Mouse (Mus musculus): Measurements from ENCODE around the gene Card9. TPM values are rescaled to one million over a fixed set of nuclear protein-coding genes. Genes with fewer than 3 reads are reported as not detected.

Card9 gene
- total and polyA plus RNA-seq, 2 experiments from 2014 or later, result 0.31 to 1.5 TPM

DNA sequence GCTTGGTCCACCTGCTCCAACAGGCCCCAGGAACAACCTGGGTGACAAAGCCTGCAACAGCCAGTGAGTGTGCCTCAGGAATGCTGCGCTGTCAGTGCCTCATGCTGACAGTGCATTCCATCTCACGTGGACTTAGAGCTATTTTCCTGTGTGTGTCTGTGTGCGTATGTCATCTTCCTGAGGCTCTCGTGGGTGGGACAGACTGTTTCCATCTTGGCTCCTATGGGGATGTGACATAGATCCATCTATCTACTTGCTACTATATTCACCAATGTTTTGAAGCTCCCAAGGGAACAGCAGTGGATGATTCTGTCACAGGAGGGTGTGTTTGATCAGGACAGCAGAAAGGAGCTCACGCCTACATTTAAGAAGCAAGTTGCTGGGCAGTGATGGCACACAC, 48.8 kb downstream of the Card9 start:
- Histone ChIP-seq H3K4me3 (ENCODE audit: low read depth, low read length) (no peak overlapping the region), H3K9ac (replicated peaks; ENCODE audit: low read depth, low read length) (no peak overlapping the region), H3K4me1 (ENCODE audit: control insufficient read depth, insufficient read depth) (peaks cover 12% of the 10 kb centered on the region), H3K36me3 (replicated peaks; ENCODE audit: control insufficient read depth, insufficient read depth, low read length) (no peaks in the 10 kb centered on the region), H3K27me3 (ENCODE audit: control insufficient read depth, insufficient read depth, low read length) (no peaks in the 10 kb centered on the region), H3K4me2 (ENCODE audit: low read depth, low read length) (no peak overlapping the region), H3K9me3 (replicated peaks; ENCODE audit: control insufficient read depth, low read length) (no peaks in the 10 kb centered on the region), H3K27ac (ENCODE audit: low read depth) (no peak overlapping the region)
- WGBS, result 50% methylated on average over 5 of the region's 5 CpGs
- DNase-seq (ENCODE audit: low spot score) (no peak), ATAC-seq (ENCODE audit: insufficient read depth, low read depth) (no peak)
- TF ChIP-seq EP300 (IDR thresholded peaks at IDR 0.05; ENCODE audit: low read depth) (no peak), CTCF (IDR thresholded peaks at IDR 0.05; ENCODE audit: low read depth) (no peak)

DNA sequence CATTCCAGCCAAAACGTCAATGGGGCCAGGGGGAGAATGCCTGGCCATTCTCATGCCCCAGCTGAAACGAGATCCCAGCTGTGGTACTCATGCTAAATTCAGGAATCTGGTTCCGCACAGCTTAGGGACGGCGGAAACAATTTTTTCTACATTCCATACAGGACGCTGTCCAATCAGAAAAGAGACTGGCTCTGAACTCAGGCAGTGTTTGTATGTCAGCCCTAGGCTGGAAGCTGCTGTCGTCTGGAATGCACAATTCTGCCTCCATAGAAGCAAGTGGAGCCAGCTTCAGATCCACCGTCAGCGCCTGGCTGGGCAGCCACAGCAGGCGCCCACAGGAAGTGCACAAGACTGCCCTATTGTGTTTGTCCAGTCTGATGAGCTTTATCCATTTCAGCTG, 51.0 kb downstream of the Card9 start:
- Histone ChIP-seq H3K4me2 (ENCODE audit: low read depth, low read length) (no peak overlapping the region), H3K27me3 (ENCODE audit: control insufficient read depth, insufficient read depth, low read length) (no peaks in the 10 kb centered on the region), H3K4me3 (ENCODE audit: low read depth, low read length) (no peak overlapping the region), H3K9me3 (replicated peaks; ENCODE audit: control insufficient read depth, low read length) (no peaks in the 10 kb centered on the region), H3K36me3 (replicated peaks; ENCODE audit: control insufficient read depth, insufficient read depth, low read length) (no peaks in the 10 kb centered on the region), H3K4me1 (ENCODE audit: control insufficient read depth, insufficient read depth) (no peaks in the 10 kb centered on the region), H3K9ac (replicated peaks; ENCODE audit: low read depth, low read length) (no peak overlapping the region), H3K27ac (ENCODE audit: low read depth) (peak overlapping the region; percentile 63)
- ATAC-seq (ENCODE audit: insufficient read depth, low read depth) (peak; percentile 76), DNase-seq (ENCODE audit: low spot score) (peak; percentile 56)
- WGBS, result 13% methylated on average over 10 of the region's 10 CpGs
- TF ChIP-seq EP300 (IDR thresholded peaks at IDR 0.05; ENCODE audit: low read depth) (no peak), CTCF (IDR thresholded peaks at IDR 0.05; ENCODE audit: low read depth) (no peak)

DNA sequence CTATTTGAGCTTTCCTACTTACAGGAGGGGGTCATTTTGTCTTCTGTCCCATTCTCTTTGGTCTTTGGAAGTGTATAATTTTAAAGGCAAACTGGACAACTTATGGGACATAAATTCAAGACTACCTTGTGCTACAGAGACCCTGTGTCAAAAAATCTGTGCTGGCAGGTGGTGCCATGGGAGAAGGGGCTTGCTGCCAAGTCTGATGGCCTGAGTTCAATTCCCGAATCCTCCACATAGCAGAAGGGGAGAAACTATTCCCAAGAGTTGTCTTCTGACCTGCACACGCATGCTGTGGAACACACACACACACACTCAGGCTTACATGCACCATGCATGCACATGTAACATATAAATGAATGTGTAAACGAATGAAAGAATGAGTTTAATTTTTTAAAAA, 54.0 kb downstream of the Card9 start:
- ATAC-seq (ENCODE audit: insufficient read depth, low read depth), result no peak
- TF ChIP-seq CTCF (IDR thresholded peaks at IDR 0.05; ENCODE audit: low read depth) (no peak), EP300 (IDR thresholded peaks at IDR 0.05; ENCODE audit: low read depth) (no peak)
- WGBS, result 84% methylated on average over 3 of the region's 3 CpGs

DNA sequence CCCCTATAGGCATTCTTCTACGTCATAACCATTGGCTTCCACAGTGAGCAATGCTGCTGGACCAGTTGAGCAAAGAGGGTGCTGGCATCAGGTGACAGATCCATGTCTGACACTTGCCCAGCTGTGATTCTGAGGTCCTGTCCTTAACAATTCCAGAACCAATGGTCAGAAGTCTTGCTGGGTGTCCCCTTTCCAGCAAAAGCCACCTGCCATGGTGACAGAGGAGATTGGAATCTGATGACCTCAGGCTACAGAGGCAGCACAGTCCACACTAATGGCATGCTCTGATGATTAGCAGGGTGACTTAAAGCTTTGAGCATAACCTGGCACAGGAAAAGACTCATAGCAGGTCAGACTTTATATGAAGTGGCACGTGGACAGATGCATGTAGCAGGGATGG, 55.2 kb downstream of the Card9 start:
- H3K4me2 ChIP-seq (ENCODE audit: low read depth, low read length), result no peak overlapping the region
- WGBS, result 55% methylated on average over 2 of the region's 2 CpGs
- ATAC-seq (ENCODE audit: insufficient read depth, low read depth) (no peak), DNase-seq (ENCODE audit: low spot score) (no peak)
- no peak for TF ChIP-seq CTCF (IDR thresholded peaks at IDR 0.05; ENCODE audit: low read depth)
- no peak for TF ChIP-seq EP300 (IDR thresholded peaks at IDR 0.05; ENCODE audit: low read depth)
- no peak overlapping the region for H3K9ac ChIP-seq (replicated peaks; ENCODE audit: low read depth, low read length)
- no peak overlapping the region for H3K27ac ChIP-seq (ENCODE audit: low read depth)
- H3K9me3 ChIP-seq (replicated peaks; ENCODE audit: control insufficient read depth, low read length), result no peaks in the 10 kb centered on the region
- no peaks in the 10 kb centered on the region for H3K27me3 ChIP-seq (ENCODE audit: control insufficient read depth, insufficient read depth, low read length)
- peaks cover under 1% of the 10 kb centered on the region; the same call in 1 of the 2 replicates for H3K4me1 ChIP-seq (ENCODE audit: control insufficient read depth, insufficient read depth)
- H3K36me3 ChIP-seq (replicated peaks; ENCODE audit: control insufficient read depth, insufficient read depth, low read length), result no peaks in the 10 kb centered on the region
- no peak overlapping the region for H3K4me3 ChIP-seq (ENCODE audit: low read depth, low read length)

More for the DNA sequence above, 54.0 kb downstream of the Card9 start:
- no peak for DNase-seq (ENCODE audit: low spot score)
- Histone ChIP-seq H3K4me3 (ENCODE audit: low read depth, low read length) (no peak overlapping the region), H3K4me2 (ENCODE audit: low read depth, low read length) (no peak overlapping the region), H3K27me3 (ENCODE audit: control insufficient read depth, insufficient read depth, low read length) (no peaks in the 10 kb centered on the region), H3K4me1 (ENCODE audit: control insufficient read depth, insufficient read depth) (no peaks in the 10 kb centered on the region), H3K27ac (ENCODE audit: low read depth) (no peak overlapping the region), H3K36me3 (replicated peaks; ENCODE audit: control insufficient read depth, insufficient read depth, low read length) (no peaks in the 10 kb centered on the region), H3K9ac (replicated peaks; ENCODE audit: low read depth, low read length) (no peak overlapping the region), H3K9me3 (replicated peaks; ENCODE audit: control insufficient read depth, low read length) (no peaks in the 10 kb centered on the region)

DNA sequence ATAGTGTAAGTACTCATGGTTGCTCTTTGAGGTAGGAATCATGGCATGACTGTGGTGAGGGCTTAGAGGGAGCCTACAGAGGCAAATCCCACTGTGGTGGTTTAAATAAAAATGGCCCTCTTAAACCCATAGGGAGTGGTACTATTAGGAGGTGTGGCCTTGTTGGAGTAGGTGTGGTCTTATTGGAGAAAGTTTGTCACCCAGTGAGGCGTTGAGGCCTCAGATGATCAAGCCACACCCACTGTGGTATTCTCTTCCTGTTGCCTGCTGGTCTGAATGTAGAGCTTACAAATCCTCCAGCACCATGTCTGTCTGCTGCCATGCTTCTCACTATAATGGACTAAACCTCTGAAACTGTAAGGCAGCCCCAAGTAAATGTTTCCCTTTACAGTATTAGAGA, 56.0 kb downstream of the Card9 start:
- ATAC-seq (ENCODE audit: insufficient read depth, low read depth) (no peak), DNase-seq (ENCODE audit: low spot score) (no peak)
- H3K36me3 ChIP-seq (replicated peaks; ENCODE audit: control insufficient read depth, insufficient read depth, low read length), result no peaks in the 10 kb centered on the region
- no peak overlapping the region for H3K27ac ChIP-seq (ENCODE audit: low read depth)
- no peaks in the 10 kb centered on the region for H3K27me3 ChIP-seq (ENCODE audit: control insufficient read depth, insufficient read depth, low read length)
- H3K9me3 ChIP-seq (replicated peaks; ENCODE audit: control insufficient read depth, low read length), result no peaks in the 10 kb centered on the region
- H3K4me2 ChIP-seq (ENCODE audit: low read depth, low read length), result no peak overlapping the region
- H3K4me1 ChIP-seq (ENCODE audit: control insufficient read depth, insufficient read depth), result peaks cover 8% of the 10 kb centered on the region; the same call in 1 of the 2 replicates
- TF ChIP-seq EP300 (IDR thresholded peaks at IDR 0.05; ENCODE audit: low read depth) (no peak), CTCF (IDR thresholded peaks at IDR 0.05; ENCODE audit: low read depth) (no peak)
- WGBS, result 69% methylated on average over 1 of the region's 1 CpGs
- H3K4me3 ChIP-seq (ENCODE audit: low read depth, low read length), result no peak overlapping the region
- H3K9ac ChIP-seq (replicated peaks; ENCODE audit: low read depth, low read length), result no peak overlapping the region

Other genes starting within 250 kb of the Card9 start
- gene Nacc2, start 237.7 kb downstream of the Card9 start, total RNA-seq (2014; rRNA removed; ENCODE audit: low replicate concordance), result 6.8 and 20.6 TPM in 2 replicates
- gene Nacc2, start 237.7 kb downstream of the Card9 start, polyA plus RNA-seq (2015; fragmentation: Nextera tagmentation; extraction: Ambion mirVana), result 5.4 and 6.9 TPM in 2 replicates
- gene Lhx3, start 152.6 kb downstream of the Card9 start, total RNA-seq (2014; rRNA removed; ENCODE audit: low replicate concordance), result not detected in 2 replicates
- not detected in 2 replicates for gene Lhx3, start 152.6 kb downstream of the Card9 start, polyA plus RNA-seq (2015; fragmentation: Nextera tagmentation; extraction: Ambion mirVana)
- 8.5 and 15.3 TPM in 2 replicates for gene Qsox2, start 123.4 kb downstream of the Card9 start, total RNA-seq (2014; rRNA removed; ENCODE audit: low replicate concordance)
- gene Qsox2, start 123.4 kb downstream of the Card9 start, polyA plus RNA-seq (2015; fragmentation: Nextera tagmentation; extraction: Ambion mirVana), result 7.5 and 8.2 TPM in 2 replicates
- 0.61 and 0.97 TPM in 2 replicates for gene Ccdc187, start 66.4 kb downstream of the Card9 start, total RNA-seq (2014; rRNA removed; ENCODE audit: low replicate concordance)
- 0.04 TPM in 2 replicates for gene Ccdc187, start 66.4 kb downstream of the Card9 start, polyA plus RNA-seq (2015; fragmentation: Nextera tagmentation; extraction: Ambion mirVana)
- gene Gpsm1, start 45.4 kb downstream of the Card9 start, total RNA-seq (2014; rRNA removed; ENCODE audit: low replicate concordance), result 577 and 610 TPM in 2 replicates
- gene Gpsm1, start 45.4 kb downstream of the Card9 start, polyA plus RNA-seq (2015; fragmentation: Nextera tagmentation; extraction: Ambion mirVana), result 146 and 148 TPM in 2 replicates
- 20.2 and 23.0 TPM in 2 replicates for gene Dnlz, start 8.8 kb downstream of the Card9 start, total RNA-seq (2014; rRNA removed; ENCODE audit: low replicate concordance)
- 17.0 and 18.6 TPM in 2 replicates for gene Dnlz, start 8.8 kb downstream of the Card9 start, polyA plus RNA-seq (2015; fragmentation: Nextera tagmentation; extraction: Ambion mirVana)
- gene Snapc4, start 19.7 kb upstream of the Card9 start, total RNA-seq (2014; rRNA removed; ENCODE audit: low replicate concordance), result 9.6 and 24.1 TPM in 2 replicates
- gene Snapc4, start 19.7 kb upstream of the Card9 start, polyA plus RNA-seq (2015; fragmentation: Nextera tagmentation; extraction: Ambion mirVana), result 7.8 and 8.1 TPM in 2 replicates
- 57.4 and 67.4 TPM in 2 replicates for gene Entr1, start 28.4 kb upstream of the Card9 start, total RNA-seq (2014; rRNA removed; ENCODE audit: low replicate concordance)
- 56.4 and 57.2 TPM in 2 replicates for gene Entr1, start 28.4 kb upstream of the Card9 start, polyA plus RNA-seq (2015; fragmentation: Nextera tagmentation; extraction: Ambion mirVana)
- gene Pmpca, start 28.4 kb upstream of the Card9 start, total RNA-seq (2014; rRNA removed; ENCODE audit: low replicate concordance), result 52.5 and 102 TPM in 2 replicates
- 91.1 and 99.2 TPM in 2 replicates for gene Pmpca, start 28.4 kb upstream of the Card9 start, polyA plus RNA-seq (2015; fragmentation: Nextera tagmentation; extraction: Ambion mirVana)
- 16.7 and 22.0 TPM in 2 replicates for gene Inpp5e, start 48.3 kb upstream of the Card9 start, total RNA-seq (2014; rRNA removed; ENCODE audit: low replicate concordance)
- gene Inpp5e, start 48.3 kb upstream of the Card9 start, polyA plus RNA-seq (2015; fragmentation: Nextera tagmentation; extraction: Ambion mirVana), result 10.2 and 11.0 TPM in 2 replicates
- gene Sec16a, start 84.3 kb upstream of the Card9 start, total RNA-seq (2014; rRNA removed; ENCODE audit: low replicate concordance), result 48.3 and 49.0 TPM in 2 replicates
- 7.1 and 7.5 TPM in 2 replicates for gene Sec16a, start 84.3 kb upstream of the Card9 start, polyA plus RNA-seq (2015; fragmentation: Nextera tagmentation; extraction: Ambion mirVana)
- gene Notch1, start 155.7 kb upstream of the Card9 start, total RNA-seq (2014; rRNA removed; ENCODE audit: low replicate concordance), result 54.0 and 63.3 TPM in 2 replicates
- 4.9 and 5.7 TPM in 2 replicates for gene Notch1, start 155.7 kb upstream of the Card9 start, polyA plus RNA-seq (2015; fragmentation: Nextera tagmentation; extraction: Ambion mirVana)
- 375 and 401 TPM in 2 replicates for gene Egfl7, start 219.1 kb upstream of the Card9 start, total RNA-seq (2014; rRNA removed; ENCODE audit: low replicate concordance)
- gene Egfl7, start 219.1 kb upstream of the Card9 start, polyA plus RNA-seq (2015; fragmentation: Nextera tagmentation; extraction: Ambion mirVana), result 158 and 159 TPM in 2 replicates
- not detected in 2 replicates for gene Gm20532, start 225.7 kb upstream of the Card9 start, total RNA-seq (2014; rRNA removed; ENCODE audit: low replicate concordance)
- not detected in 2 replicates for gene Gm20532, start 225.7 kb upstream of the Card9 start, polyA plus RNA-seq (2015; fragmentation: Nextera tagmentation; extraction: Ambion mirVana)
- gene Agpat2, start 243.5 kb upstream of the Card9 start, total RNA-seq (2014; rRNA removed; ENCODE audit: low replicate concordance), result 41.0 and 49.3 TPM in 2 replicates
- gene Agpat2, start 243.5 kb upstream of the Card9 start, polyA plus RNA-seq (2015; fragmentation: Nextera tagmentation; extraction: Ambion mirVana), result 23.9 and 24.1 TPM in 2 replicates

Measured in heart, postnatal 0 days (tissue).